Mouse (Mus musculus): ENCODE results near the gene Rgs16.
A peak's percentile ranks its signal among the peaks of the same experiment; 100 is the strongest.

The Rgs16 gene

GRCm38 (mm10) chr1:153740145-153740544 lies at the start of gene Rgs16:
Gene Rgs16 (plus strand): TSS chr1:153740349.
- DNase-seq = peak; percentile 65

GRCm38 (mm10) chr1:153692526-153692925 lies 47.6 kb upstream of the Rgs16 start:
- no peak for DNase-seq

- no peak for DNase-seq
Measured at GRCm38 (mm10) chr1:153694372-153695120, 45.6 kb upstream of the Rgs16 start.

GRCm38 (mm10) chr1:153695398-153695797 lies 44.8 kb upstream of the Rgs16 start:
- DNase-seq = no peak

- no peak for DNase-seq
Measured at GRCm38 (mm10) chr1:153696093-153696492, 44.1 kb upstream of the Rgs16 start.

- DNase-seq = no peak
Measured at GRCm38 (mm10) chr1:153696541-153696940, 43.6 kb upstream of the Rgs16 start.

GRCm38 (mm10) chr1:153697581-153698251 lies 42.4 kb upstream of the Rgs16 start:
- no peak for DNase-seq

GRCm38 (mm10) chr1:153698311-153699084 lies 41.7 kb upstream of the Rgs16 start:
- DNase-seq = no peak

GRCm38 (mm10) chr1:153700448-153701063 lies 39.6 kb upstream of the Rgs16 start:
- no peak for DNase-seq

GRCm38 (mm10) chr1:153701461-153701860 lies 38.7 kb upstream of the Rgs16 start:
- DNase-seq = no peak

- no peak for DNase-seq
Measured at GRCm38 (mm10) chr1:153702166-153702852, 37.8 kb upstream of the Rgs16 start.

- DNase-seq = no peak
Measured at GRCm38 (mm10) chr1:153702853-153703410, 37.2 kb upstream of the Rgs16 start.

GRCm38 (mm10) chr1:153703445-153703991 lies 36.6 kb upstream of the Rgs16 start:
- DNase-seq = peak; percentile 38

- no peak for DNase-seq
Measured at GRCm38 (mm10) chr1:153704174-153704573, 36.0 kb upstream of the Rgs16 start.

- DNase-seq = no peak
Measured at GRCm38 (mm10) chr1:153704996-153705395, 35.2 kb upstream of the Rgs16 start.

- DNase-seq = no peak
Measured at GRCm38 (mm10) chr1:153708626-153709025, 31.5 kb upstream of the Rgs16 start.

GRCm38 (mm10) chr1:153709451-153709850 lies 30.7 kb upstream of the Rgs16 start:
- no peak for DNase-seq

- no peak for DNase-seq
Measured at GRCm38 (mm10) chr1:153711544-153712262, 28.4 kb upstream of the Rgs16 start.

GRCm38 (mm10) chr1:153712633-153713032 lies 27.5 kb upstream of the Rgs16 start:
- DNase-seq = no peak

- DNase-seq = no peak
Measured at GRCm38 (mm10) chr1:153717990-153718389, 22.2 kb upstream of the Rgs16 start.

GRCm38 (mm10) chr1:153720935-153721334 lies 19.2 kb upstream of the Rgs16 start:
- DNase-seq = no peak

Measured in right cerebral cortex, postnatal 14 days (tissue).